Mouse (Mus musculus) myocyte (in vitro differentiated cells): ENCODE measurements at regions not wholly inside any gene's neighbourhood (a gene's known extent, or its start where the extent isn't known, plus 50 kb on each side); places are given as distances from the start of the nearest gene placed in this dataset.
"Not testable (repeated sequence)": the region's sequence is repeated elsewhere in the genome, so short reads cannot be mapped to it uniquely, and the experiment has no call there.

Experiments
- H3K27me3 ChIP-seq: one replicate; pipeline ENCODE4 v1.6.1; 2011; ENCODE audit not compliant: control insufficient read depth, insufficient read depth, insufficient read length
- H3K36me3 ChIP-seq: one replicate; pipeline ENCODE4 v1.6.1; 2011; ENCODE audit not compliant: control insufficient read depth, insufficient read depth
- H3K4me2 ChIP-seq: one replicate; pipeline ENCODE4 v1.6.1; 2011; ENCODE audit warnings: low read depth, control low read depth
- H3K4me3 ChIP-seq: one replicate; pipeline ENCODE4 v1.5.1; 2011; ENCODE audit warnings: mild to moderate bottlenecking, control low read depth, moderate library complexity
- H3K79me2 ChIP-seq: one replicate; pipeline ENCODE4 v1.6.1; 2011; ENCODE audit not compliant: control insufficient read depth, insufficient read depth
- H3ac ChIP-seq: one replicate; pipeline ENCODE4 v1.6.1; 2011; ENCODE audit not compliant: control insufficient read depth, insufficient read length
- CEBPB ChIP-seq: IDR thresholded peaks from 2 replicates; pipeline ENCODE4 v1.6.1; 2011; ENCODE audit warnings: mild to moderate bottlenecking, moderate library complexity; ENCODE audit not compliant: poor library complexity, insufficient read depth, severe bottlenecking
- E2F4 ChIP-seq: IDR thresholded peaks from one replicate; pipeline ENCODE4 v1.6.1; 2011; ENCODE audit warnings: mild to moderate bottlenecking, control low read depth, moderate library complexity; ENCODE audit not compliant: insufficient read depth
- MAX ChIP-seq: IDR thresholded peaks from one replicate; pipeline ENCODE4 v1.6.1; 2011; ENCODE audit warnings: low read depth, mild to moderate bottlenecking, control low read depth
- MYOD1 ChIP-seq, 3 experiments: IDR thresholded peaks; one replicate each; pipeline ENCODE4 v1.6.1; 2011; ENCODE audit warnings: control low read depth in 2 of 3, low read depth in 2 of 3, mild to moderate bottlenecking in 2 of 3, moderate library complexity in 1 of 3; ENCODE audit not compliant: insufficient read length in 2 of 3, control insufficient read depth in 1 of 3
- MYOG ChIP-seq, 3 experiments: IDR thresholded peaks; one replicate each; pipeline ENCODE4 v1.6.1; 2011; ENCODE audit warnings: control low read depth in 2 of 3, low read depth in 2 of 3, mild to moderate bottlenecking in 2 of 3; ENCODE audit not compliant: insufficient read length in 2 of 3, control insufficient read depth in 1 of 3, insufficient read depth in 1 of 3
- POLR2A ChIP-seq: IDR thresholded peaks from one replicate; pipeline ENCODE4 v1.6.1; 2011; ENCODE audit warnings: low read depth, mild to moderate bottlenecking, control low read depth, moderate library complexity; ENCODE audit not compliant: insufficient read length
- POLR2AphosphoS2 ChIP-seq: IDR thresholded peaks from one replicate; pipeline ENCODE4 v1.6.1; 2011; ENCODE audit warnings: low read depth, control low read depth; ENCODE audit not compliant: insufficient read length
- REST ChIP-seq: IDR thresholded peaks from one replicate; pipeline ENCODE4 v1.6.1; 2011; ENCODE audit warnings: mild to moderate bottlenecking, control low read depth, moderate library complexity; ENCODE audit not compliant: insufficient read depth, insufficient read length
- SRF ChIP-seq: IDR thresholded peaks from one replicate; pipeline ENCODE4 v1.6.1; 2011; ENCODE audit warnings: low read depth; ENCODE audit not compliant: control insufficient read depth, insufficient read length
- TCF12 ChIP-seq: IDR thresholded peaks from one replicate; pipeline ENCODE4 v1.6.1; 2011; ENCODE audit warnings: mild to moderate bottlenecking, control low read depth; ENCODE audit not compliant: poor library complexity, insufficient read depth, severe bottlenecking
- TCF3 ChIP-seq: IDR thresholded peaks from one replicate; pipeline ENCODE4 v1.6.1; 2011; ENCODE audit warnings: low read depth, control low read depth; ENCODE audit not compliant: insufficient read length
- USF1 ChIP-seq: IDR thresholded peaks from one replicate; pipeline ENCODE4 v1.6.1; 2011; ENCODE audit warnings: low read depth, mild to moderate bottlenecking, control low read depth, moderate library complexity

- Histone ChIP-seq H3K79me2 (no peaks in the 10 kb centered on the region), H3ac (no peak overlapping the region), H3K4me2 (no peak overlapping the region), H3K4me3 (no peak overlapping the region), H3K36me3 (no peaks in the 10 kb centered on the region), H3K27me3 (no peaks in the 10 kb centered on the region)
- TF ChIP-seq CEBPB: no peak
- no peak for TF ChIP-seq POLR2A
- no peak for TF ChIP-seq E2F4
- TF ChIP-seq SRF: no peak
- TF ChIP-seq TCF3: no peak
- TF ChIP-seq USF1: no peak
- no peak for TF ChIP-seq MAX
- TF ChIP-seq MYOG (IDR thresholded peaks at IDR 0.05; ENCODE audit: control insufficient read depth in 1 of 3, insufficient read depth in 1 of 3, insufficient read length in 2 of 3, low read depth in 2 of 3): no peak
- no peak for TF ChIP-seq TCF12
- TF ChIP-seq REST: no peak
- no peak for TF ChIP-seq POLR2AphosphoS2
- TF ChIP-seq MYOD1 (IDR thresholded peaks at IDR 0.05; ENCODE audit: control insufficient read depth in 1 of 3, insufficient read length in 2 of 3, low read depth in 2 of 3): no peak
Measured at GRCm38 (mm10) chr10:66640890-66641847, 454.8 kb upstream of the Jmjd1c start.

- TF ChIP-seq POLR2A (no peak), TCF12 (no peak), REST (no peak)
- H3K4me3 ChIP-seq: no peak overlapping the region
- no peak overlapping the region for H3K4me2 ChIP-seq
- H3K79me2 ChIP-seq: no peaks in the 10 kb centered on the region
- H3ac ChIP-seq: no peak overlapping the region
- H3K27me3 ChIP-seq: no peaks in the 10 kb centered on the region
- no peaks in the 10 kb centered on the region for H3K36me3 ChIP-seq
Measured at GRCm38 (mm10) chr10:66641966-66642365, 454.0 kb upstream of the Jmjd1c start.

- H3ac ChIP-seq: no peak overlapping the region
- H3K79me2 ChIP-seq: no peaks in the 10 kb centered on the region
- no peaks in the 10 kb centered on the region for H3K36me3 ChIP-seq
- no peak overlapping the region for H3K4me2 ChIP-seq
- TF ChIP-seq CEBPB: no peak
- no peak for TF ChIP-seq TCF12
- TF ChIP-seq POLR2A: no peak
- H3K27me3 ChIP-seq: no peaks in the 10 kb centered on the region
- H3K4me3 ChIP-seq: no peak overlapping the region
Measured at GRCm38 (mm10) chr10:66643160-66643559, 452.8 kb upstream of the Jmjd1c start.

DNA sequence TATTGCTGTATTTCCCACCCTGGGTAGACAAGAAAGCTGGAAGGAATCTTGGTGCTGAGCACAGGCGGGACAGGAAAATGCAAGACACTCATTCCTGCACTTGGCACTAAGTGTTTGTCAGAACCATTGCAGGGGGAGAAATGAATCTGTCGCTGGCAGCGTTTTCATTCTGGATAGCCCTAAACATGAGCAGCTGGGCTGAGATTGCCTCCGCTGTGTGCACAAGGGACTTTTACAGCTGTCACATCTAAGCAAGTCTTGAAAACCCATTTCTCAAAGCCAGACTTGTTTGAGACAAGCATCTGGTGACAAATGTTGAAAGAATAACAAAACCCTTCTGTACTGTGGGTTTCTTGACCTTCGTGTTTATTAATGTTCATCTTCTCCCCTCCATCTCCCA is 438.4 kb upstream of the Jmjd1c start:
- no peaks in the 10 kb centered on the region for H3K36me3 ChIP-seq
- H3K4me3 ChIP-seq: no peak overlapping the region
- no peak overlapping the region for H3K4me2 ChIP-seq
- H3K27me3 ChIP-seq: no peaks in the 10 kb centered on the region
- TF ChIP-seq MYOD1 (IDR thresholded peaks at IDR 0.05; ENCODE audit: control insufficient read depth in 1 of 3, insufficient read length in 2 of 3, low read depth in 2 of 3): no peak
- TF ChIP-seq REST: no peak
- no peak for TF ChIP-seq CEBPB
- no peak for TF ChIP-seq SRF
- TF ChIP-seq E2F4: no peak
- no peak for TF ChIP-seq POLR2A
- no peak for TF ChIP-seq MAX
- H3ac ChIP-seq: no peak overlapping the region
- H3K79me2 ChIP-seq: no peaks in the 10 kb centered on the region

- no peaks in the 10 kb centered on the region for H3K36me3 ChIP-seq
- no peaks in the 10 kb centered on the region for H3K27me3 ChIP-seq
- no peak overlapping the region for H3K4me3 ChIP-seq
- TF ChIP-seq CEBPB: no peak
- no peak for TF ChIP-seq SRF
- no peak for TF ChIP-seq TCF12
- no peak for TF ChIP-seq USF1
- TF ChIP-seq MYOD1 (IDR thresholded peaks at IDR 0.05; ENCODE audit: control insufficient read depth in 1 of 3, insufficient read length in 2 of 3, low read depth in 2 of 3): no peak
- TF ChIP-seq MYOG (IDR thresholded peaks at IDR 0.05; ENCODE audit: control insufficient read depth in 1 of 3, insufficient read depth in 1 of 3, insufficient read length in 2 of 3, low read depth in 2 of 3): no peak
- TF ChIP-seq MAX: no peak
- no peak for TF ChIP-seq TCF3
- no peak for TF ChIP-seq POLR2A
- TF ChIP-seq REST: no peak
- no peak for TF ChIP-seq E2F4
- TF ChIP-seq POLR2AphosphoS2: no peak
- no peak overlapping the region for H3ac ChIP-seq
- no peak overlapping the region for H3K4me2 ChIP-seq
- H3K79me2 ChIP-seq: no peaks in the 10 kb centered on the region
Measured at GRCm38 (mm10) chr10:66683160-66683559, 412.8 kb upstream of the Jmjd1c start.

DNA sequence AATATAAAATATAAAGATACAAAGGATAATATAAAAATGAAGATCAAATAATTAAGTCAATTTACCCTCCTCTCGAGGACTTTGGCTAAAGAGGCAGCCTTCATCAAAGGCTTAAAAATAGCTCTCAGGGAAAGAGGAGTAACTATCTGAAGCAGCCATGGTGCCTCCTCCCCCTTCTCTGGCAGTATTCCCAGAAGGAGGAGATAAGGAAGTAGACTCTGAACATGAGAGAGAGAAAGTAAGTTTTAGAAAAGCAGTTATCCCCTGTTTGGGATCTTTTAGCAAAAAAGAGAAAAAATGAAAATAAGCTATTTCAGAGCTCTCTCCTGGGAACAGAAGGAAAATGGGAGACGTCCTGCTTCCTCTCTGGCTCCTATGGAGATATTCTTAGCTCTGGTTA is 406.7 kb upstream of the Jmjd1c start:
- not testable (repeated sequence) for H3K4me2 ChIP-seq, H3K79me2 ChIP-seq, H3K36me3 ChIP-seq, H3K4me3 ChIP-seq, H3K27me3 ChIP-seq, H3ac ChIP-seq
